Mouse (Mus musculus) large intestine, adult 2 months (tissue): Measurements from ENCODE around the gene Pla2g2d. TPM values are rescaled to one million over a fixed set of nuclear protein-coding genes. Genes with fewer than 3 reads are reported as not detected.

Experiments
- DNase-seq: peaks from one replicate; pipeline ENCODE4 v3.0.0-alpha.2; 2012; ENCODE audit warnings: low read depth, low spot score
- WGBS: fragments of 180-500 bp; shearing (Covaris S2); methylation state at CpG from one replicate; pipeline ENCODE4 v1.1.7; 2018; 5-methylcytosine and 5-hydroxymethylcytosine counted together
- polyA plus RNA-seq: library from polyadenylated mRNA; depleted of rRNA; stranded (reverse); fragments of >200 nt; gene quantifications from 2 replicates; pipeline ENCODE4 v1.2.3, GENCODE M21; 2012; rRNA removed

Pla2g2d gene
- 8.8 and 10.3 TPM in 2 replicates for polyA plus RNA-seq

DNA sequence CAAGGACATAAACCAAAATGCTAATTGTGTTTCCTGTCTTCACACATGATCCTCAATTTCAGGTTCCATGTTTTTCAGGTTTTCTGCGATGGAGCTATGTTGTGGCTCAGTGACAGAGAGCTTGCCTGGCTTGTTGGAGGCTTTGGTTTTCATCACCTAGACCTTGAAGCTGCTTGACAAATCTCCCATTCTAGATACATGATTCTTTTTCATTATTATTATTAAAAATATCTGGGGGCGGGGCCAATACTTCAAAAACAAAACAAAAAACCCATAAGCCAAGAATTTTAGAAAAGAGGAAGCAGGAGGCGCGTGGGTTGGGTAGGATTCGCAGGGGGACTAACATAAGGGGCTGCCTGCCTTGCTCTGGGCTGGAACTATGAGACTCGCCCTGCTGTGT, at the start of gene Pla2g2d:
Gene Pla2g2d, plus strand, starts transcription at position 301 of the 400 bp plus-strand sequence.
- DNase-seq, result no peak
- WGBS, result 86% methylated on average over 6 of the region's 6 CpGs

DNA sequence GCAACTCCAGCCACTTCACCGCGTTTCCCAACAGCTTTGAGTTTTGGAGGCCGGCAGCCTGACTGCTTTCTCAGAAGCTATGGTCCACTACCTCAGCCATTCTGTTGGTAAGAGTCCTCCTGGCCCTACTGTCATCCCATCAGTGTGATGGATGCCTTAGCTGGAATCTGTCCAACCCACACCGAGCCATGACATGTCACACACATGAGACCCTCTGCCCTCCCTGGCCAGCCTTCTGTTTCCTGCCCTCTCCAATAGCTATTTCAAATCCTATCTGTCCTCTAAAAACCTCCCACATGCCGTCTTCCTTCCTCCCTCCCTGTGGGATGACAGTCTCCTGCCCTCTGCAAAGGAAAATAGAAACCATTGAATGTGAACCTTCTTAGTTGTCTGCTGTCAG, 49.8 kb upstream of the Pla2g2d start:
- 86% methylated on average over 5 of the region's 5 CpGs for WGBS
- DNase-seq, result no peak

DNA sequence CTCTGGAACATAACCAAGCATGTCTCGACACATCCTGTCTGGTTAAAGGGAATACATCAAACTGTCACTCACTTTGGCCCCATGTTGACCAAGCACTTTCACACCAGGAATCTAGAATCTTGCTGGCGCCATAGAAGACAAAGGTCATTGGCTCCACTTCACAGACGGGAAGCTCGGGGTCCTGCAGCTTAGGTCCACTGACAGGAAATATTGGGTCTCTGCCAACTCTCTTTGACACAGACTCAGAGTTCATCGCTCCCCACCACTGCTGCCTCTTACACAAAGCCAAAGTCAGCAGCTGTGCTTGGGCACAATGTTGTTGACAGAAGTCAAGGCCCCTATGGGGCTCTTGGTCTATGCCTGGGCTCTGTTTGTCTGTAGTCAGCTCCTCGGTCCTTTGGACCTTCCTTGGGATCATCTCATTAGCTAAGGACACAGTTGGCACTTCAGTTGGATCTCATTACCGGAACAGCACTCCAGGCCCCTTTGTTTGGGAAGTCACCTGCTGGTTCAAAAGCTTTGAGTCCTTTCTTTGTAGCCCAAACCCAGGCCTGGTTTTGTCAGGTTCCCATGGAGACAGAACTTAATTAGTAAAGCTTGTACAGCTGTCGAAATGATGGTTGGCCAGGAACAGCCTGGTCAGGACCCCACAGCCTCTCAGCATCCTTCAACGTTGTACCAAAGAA, 46.4 kb upstream of the Pla2g2d start:
- no peak for DNase-seq
- WGBS, result 68% methylated on average over 9 of the region's 9 CpGs

DNA sequence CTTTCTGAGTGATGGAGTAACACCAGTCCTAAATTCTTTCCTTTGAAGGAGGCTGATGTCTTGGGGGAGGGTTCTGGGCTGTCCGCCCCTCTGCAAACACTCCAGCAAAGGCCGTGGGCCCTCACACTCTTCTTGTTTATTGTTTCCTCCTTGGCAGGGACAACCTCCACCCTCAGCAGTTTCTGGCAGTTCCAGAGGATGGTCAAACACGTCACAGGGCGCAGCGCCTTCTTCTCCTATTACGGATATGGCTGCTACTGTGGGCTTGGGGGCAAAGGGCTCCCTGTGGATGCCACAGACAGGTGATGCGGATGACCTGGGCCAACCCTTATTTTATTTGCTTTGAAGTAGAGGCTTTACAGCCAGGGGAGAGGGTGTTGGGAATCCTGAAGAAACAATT, 41.4 kb upstream of the Pla2g2d start:
- DNase-seq, result no peak
- WGBS, result 34% methylated on average over 7 of the region's 7 CpGs

DNA sequence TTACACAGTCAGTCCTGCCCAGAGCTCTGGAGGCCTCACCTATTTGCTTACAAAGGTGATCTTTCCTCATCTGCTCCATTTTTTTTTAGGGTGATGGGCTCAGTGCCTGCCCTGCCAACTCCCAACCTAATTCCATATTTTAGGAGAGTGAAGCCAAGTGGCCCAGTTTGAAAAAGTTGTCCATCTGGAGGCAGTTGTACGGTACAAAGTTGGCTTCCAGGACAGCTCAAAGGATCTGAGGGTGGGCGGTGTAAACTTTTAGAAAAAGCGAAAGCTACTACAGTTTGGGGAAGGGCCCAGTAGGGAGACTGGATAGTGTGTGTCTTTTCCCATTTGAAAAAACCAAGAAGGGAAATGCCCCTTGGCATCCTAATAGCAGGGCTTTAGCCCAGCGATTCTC, 40.7 kb upstream of the Pla2g2d start:
- no peak for DNase-seq
- 90% methylated on average over 4 of the region's 4 CpGs for WGBS

DNA sequence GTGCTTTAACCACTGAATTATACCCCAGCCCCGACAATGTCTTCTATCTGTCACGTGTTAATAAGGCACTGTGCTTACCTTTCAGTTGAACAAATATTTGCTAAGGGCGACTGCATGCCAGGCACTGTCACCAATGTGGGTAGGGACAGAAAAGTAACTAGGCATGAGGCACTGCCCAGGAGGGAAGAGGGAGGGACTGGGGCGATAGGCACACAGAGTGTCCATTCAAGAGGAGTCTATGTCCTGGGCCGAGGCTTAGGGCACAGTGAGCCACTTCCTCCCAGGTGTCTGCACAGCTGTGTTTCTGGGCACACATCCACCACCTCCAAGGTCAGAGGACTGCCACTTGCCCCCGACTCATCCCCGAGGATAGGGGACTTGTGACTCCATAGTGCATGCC, 38.5 kb upstream of the Pla2g2d start, which contains the start of gene Ubxn10:
Gene Ubxn10, minus strand, starts transcription at position 137 of the 400 bp plus-strand sequence.
- WGBS, result 23% methylated on average over 7 of the region's 7 CpGs
- no peak for DNase-seq

DNA sequence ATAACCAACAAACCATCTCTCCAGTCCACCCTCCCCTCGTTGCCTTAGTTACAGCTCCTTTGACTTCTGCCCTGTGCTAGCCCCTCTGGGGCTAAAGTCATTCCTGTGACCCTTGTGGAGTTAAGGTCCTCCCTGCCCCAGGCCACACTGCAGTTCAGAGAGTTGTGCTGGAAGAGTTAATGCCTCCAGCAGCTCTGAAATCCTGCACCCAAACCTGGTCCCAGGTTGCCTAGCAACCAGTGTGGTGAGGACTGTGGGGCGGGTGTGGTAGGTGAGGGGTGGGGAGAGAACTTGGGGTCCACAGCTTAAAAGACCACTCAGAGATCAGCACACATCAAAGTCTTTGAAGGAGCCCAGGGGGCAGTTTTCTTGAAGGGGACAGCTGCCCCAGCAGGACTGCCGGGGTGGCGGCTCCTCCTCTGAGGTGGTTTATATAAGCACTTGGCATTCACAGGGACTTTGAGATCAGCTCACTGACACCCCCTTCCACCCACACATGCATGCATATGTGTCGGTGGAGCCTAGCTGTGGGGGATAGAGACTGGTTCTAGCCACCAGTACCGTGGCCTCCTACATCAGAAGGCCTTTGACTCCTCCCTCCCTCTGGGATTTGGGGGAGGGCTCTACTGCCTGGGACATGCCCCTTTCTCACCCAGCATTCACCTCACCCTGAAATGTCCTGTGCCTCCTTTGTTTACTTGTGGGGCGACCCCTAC, 36.2 kb upstream of the Pla2g2d start:
- 37% methylated on average over 7 of the region's 7 CpGs for WGBS
- DNase-seq, result no peak

DNA sequence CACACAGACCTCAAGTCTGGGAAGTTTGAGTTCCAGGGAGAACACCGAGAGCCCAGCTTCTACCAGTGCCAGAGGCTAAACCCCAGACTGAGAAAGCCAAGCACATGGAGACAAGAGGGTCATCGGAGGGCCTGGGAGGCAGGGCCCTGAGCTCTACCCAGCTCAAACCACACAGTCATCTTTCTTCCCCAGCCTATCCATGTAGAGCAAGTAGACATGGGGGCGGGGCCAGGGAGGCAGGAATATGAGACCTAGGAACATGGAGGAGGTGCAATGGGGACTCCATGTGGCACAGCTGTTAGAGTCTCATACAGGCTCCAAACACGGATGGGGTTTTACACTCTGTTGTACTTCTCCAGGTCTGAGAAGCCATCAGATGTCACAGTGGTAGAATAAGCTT, 29.7 kb upstream of the Pla2g2d start:
- 71% methylated on average over 4 of the region's 4 CpGs for WGBS
- DNase-seq, result no peak

DNA sequence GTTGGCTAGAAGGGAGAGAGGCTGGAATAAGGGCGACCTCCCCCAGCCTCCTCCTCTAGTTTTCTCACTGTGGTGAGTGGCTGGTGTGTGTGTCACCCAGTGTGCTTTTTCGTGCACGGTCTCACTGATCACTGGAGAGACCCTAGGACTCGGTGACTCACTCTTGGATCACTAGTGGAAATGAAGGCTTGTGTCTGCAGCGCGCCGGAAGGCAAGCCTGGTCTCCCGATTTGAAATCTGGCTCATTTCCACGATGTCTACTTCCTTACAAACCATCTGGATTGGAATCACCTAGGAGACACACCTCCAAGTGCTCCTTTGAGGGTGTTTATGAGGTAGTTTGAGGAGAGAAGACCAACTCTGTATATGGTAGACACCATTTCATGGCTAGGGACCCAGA, 28.7 kb upstream of the Pla2g2d start:
- no peak for DNase-seq
- 62% methylated on average over 9 of the region's 9 CpGs for WGBS

DNA sequence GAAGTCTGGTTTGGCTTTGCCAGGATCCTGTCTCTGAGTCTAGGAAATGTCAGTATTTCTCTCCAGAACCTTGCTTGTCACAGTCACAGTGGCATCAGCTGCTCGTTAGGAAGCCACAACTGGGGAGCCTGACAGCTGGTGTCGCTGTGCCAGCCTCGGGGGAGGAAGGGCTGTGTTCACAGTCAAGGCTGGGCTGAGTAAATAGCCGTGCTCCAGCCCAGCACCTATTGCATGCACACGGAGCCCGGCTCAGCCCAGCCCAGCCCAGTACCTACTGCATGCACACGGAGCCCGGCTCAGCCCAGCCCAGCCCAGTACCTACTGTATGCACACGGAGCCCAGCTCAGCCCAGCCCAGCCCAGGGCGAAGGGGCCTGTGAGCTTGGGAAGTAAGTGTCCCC, 27.7 kb upstream of the Pla2g2d start:
- 21% methylated on average over 10 of the region's 10 CpGs for WGBS
- DNase-seq, result no peak

DNA sequence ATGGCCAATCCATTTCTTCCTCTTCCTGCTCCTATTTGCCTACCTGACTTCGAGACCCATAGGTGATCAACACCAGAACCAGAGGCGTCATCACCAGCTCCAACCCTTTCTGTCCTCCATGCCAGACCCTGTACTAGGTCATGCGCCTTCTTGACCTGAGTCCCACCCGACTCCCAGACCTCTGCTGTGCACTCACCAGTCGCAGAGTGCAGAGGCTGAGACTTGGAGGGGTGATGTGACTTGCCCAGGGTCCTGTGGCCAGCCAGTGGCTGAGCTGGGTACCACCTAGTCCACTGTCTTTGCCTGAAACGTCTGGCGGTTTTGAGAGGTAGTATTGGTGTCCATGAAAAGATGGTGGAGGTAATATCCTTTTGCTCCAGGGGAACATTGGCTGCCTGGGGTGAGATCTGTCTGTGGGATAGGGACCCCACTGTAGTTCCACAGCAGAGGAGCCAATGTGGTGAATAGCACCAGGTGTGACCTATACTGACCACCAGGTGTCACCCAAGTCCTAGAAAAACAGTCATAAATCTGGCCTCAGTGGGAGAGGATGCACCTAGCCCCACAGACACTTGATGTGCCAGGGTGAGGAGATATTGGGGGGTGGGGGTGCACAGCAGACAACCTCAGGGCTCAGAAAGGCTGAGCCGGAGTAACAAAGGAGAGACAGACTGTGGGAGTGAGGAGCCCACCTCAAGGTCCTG, 27.0 kb upstream of the Pla2g2d start:
- WGBS, result 42% methylated on average over 8 of the region's 8 CpGs
- DNase-seq, result no peak

DNA sequence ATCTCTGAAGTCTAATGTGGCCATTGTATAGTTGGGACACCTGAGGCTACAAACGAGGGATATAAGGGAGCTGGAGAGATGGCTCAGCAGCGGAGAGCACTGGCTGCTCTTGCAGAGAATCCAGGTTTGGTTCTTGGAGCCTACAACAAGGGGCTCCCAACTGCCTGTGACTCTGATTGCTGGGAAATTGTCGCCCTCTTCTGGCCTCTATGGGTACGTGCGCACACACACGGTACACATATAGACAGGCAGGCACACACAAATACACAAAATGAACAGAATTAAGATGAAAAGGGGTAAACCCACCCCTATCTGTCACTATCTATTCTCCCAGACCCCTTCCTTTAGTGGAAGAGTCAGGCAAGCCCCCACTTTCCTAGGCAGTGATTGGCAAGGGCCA, 22.9 kb upstream of the Pla2g2d start:
- DNase-seq, result no peak
- WGBS, result 94% methylated on average over 6 of the region's 6 CpGs

DNA sequence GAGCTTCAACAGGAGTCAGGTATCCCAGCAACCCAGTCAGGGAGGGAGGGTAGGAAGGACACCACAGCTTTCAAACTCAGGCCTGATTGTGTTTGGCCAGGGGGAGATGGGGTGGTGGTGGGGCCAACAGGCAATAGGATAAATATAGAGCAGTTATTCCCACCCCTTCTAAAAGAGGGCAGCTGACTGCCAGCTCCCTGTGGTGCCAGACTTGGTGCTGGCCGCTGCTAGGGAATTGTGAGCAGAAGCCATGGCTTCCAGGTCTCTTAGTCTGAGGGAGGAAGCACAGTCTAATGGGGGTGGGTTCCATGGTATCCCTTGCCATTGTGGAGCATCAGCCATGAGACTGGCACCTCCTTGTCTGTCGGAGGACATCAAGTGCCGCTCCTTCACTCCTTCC, 21.9 kb upstream of the Pla2g2d start:
- no peak for DNase-seq
- WGBS, result 90% methylated on average over 3 of the region's 3 CpGs

DNA sequence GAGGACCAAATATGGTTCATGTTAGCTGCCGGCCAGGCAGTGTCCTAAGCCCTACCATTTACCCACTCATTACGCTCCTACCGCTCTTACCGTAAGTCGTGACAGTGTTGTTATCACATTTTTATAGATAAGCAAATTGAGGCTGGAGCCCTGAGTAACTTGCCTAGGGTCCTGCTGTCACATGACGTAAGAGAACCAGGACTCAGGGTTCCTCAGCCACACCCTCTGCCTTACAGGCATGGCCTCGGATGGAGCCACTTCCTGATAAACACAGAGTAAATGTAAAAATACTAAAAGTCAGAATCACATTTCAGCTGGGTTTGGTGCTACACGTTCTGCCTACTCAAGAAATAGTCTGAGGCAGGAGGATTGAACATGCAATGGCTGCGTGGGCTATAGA, 21.1 kb upstream of the Pla2g2d start:
- 59% methylated on average over 9 of the region's 9 CpGs for WGBS
- no peak for DNase-seq

DNA sequence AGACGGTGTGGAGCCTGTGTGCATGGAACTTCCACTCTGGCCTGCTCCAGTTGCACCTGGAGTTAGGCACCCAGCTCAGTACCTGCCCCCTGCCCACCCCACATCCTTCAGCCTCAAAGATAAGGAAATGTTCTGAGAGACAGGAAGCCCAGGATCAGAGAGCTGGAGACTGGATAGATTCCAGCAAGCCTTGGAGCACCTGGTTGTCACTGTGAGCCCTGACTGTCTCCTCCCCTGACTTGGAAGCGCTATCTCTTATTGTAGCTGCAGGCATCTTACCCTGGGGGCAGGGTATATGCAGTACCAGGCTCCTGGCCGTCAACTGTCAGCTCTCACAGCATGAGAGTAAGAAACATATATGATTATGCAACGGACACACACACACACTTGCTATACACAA, 20.1 kb upstream of the Pla2g2d start:
- DNase-seq, result no peak
- WGBS, result 54% methylated on average over 4 of the region's 4 CpGs

DNA sequence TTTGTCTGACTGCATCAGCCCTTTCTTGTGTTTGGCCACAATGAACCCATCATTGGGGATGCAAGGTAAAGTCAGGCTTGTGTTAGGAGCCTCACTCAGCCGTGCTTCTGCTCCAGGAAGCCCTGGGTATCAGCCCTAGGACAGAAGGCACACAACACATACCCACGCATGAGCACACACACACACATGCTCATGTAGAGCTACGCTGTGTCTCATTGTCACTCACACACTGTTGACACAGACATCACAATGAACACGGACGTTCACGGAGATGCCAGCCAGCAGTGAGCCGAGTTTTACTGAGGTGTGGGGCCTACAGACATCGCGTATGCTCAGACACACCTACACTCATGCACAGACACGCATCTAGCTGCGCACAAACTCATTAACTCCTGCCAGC, 19.6 kb upstream of the Pla2g2d start:
- no peak for DNase-seq
- WGBS, result 50% methylated on average over 11 of the region's 11 CpGs

DNA sequence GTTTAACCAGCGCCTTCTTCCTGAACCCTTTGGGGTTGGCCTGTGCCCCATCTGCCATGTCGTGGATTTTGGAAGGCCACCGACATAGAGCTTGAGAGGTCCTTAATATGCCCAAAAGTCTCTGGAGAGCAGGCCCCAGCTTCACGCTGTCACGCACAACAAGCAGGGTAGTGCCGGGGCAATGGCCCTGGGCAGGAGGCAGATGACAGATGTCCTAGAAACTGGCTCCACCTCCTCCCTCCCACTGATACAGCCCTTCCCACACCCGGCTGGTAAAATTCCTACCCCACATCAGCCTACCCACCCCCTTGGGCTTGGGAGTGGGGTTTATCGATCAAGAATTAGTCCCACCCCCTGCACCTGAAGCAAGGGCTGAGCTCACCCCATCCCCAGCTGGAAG, 18.1 kb upstream of the Pla2g2d start, which contains the start of gene Pla2g2f:
Gene Pla2g2f, minus strand, starts transcription at position 211 of the 400 bp plus-strand sequence.
- 85% methylated on average over 8 of the region's 8 CpGs for WGBS
- DNase-seq, result no peak

DNA sequence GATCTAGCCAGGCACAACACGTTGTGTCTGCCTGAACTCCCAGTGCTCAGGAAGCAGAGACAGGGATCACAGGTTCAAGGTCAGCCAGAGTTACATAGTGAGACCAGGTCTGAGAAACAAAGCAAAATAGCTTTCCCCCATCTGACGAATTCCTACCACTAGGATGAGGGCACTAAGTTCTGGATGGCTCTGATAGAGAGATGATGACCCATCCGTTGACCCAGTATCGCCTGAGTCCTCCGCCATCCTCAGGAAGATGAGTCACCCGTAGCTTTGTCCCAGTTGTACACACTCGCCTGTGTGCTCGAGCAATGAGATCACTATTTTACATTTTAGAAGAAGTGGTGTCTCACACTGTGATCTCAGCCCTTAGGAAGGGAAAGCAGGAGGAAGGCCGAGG, 13.3 kb upstream of the Pla2g2d start:
- DNase-seq, result no peak
- WGBS, result 67% methylated on average over 9 of the region's 9 CpGs

DNA sequence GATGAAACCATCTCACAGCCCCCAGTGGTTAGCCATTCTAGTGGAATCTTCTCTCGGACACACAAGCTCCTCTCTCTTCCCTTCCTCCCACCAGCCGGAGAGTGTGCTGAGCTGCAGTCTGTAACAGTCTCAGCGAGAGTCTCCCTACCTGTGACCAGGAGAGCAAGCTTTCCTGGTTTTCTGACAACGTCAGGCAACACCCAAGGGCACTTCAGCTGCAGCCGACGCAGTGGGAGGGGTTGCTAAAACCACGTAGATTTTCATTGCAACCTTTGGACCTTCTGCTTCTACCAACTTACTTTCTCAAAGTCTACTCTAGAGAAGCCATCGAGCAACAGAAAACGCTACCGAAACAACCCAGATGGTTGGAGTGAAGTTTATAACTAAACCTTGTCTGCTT, 3.6 kb upstream of the Pla2g2d start:
- WGBS, result 29% methylated on average over 10 of the region's 10 CpGs
- DNase-seq, result peak; percentile 87

DNA sequence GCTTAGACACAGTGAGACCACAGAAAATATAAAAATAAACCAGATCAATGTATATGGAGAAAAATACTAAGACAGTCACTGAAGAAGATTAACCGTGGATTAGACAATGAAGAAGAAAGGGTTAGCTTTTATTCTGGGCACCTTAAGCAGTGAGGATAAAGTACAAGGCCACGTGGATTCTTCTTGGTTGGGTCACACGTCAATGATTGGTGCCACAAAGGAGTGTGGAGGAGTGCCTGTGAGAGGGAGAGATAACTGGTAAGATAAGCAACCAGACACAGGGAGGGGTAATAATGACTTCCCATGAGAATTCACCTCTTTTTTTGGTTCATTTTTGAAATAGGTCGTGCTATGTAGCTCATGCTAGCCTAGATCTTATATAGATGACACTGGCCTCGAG, 3.1 kb upstream of the Pla2g2d start:
- DNase-seq, result no peak
- WGBS, result 36% methylated on average over 5 of the region's 5 CpGs
